Mouse (Mus musculus): ENCODE measurements at regions not wholly inside any gene's neighbourhood (a gene's known extent, or its start where the extent isn't known, plus 50 kb on each side); places are given as distances from the start of the nearest gene placed in this dataset.

- DNase-seq (ENCODE audit: low spot score in 2 of 2) = no peak
Observed at GRCm38 (mm10) chr12:86830247-86830585, 54.4 kb downstream of the Irf2bpl start.

GRCm38 (mm10) chr12:86829581-86830246, 54.9 kb downstream of the Irf2bpl start:
- DNase-seq (ENCODE audit: low spot score in 2 of 2) = no peak

GRCm38 (mm10) chr12:86827241-86827606, 57.4 kb downstream of the Irf2bpl start:
- DNase-seq (ENCODE audit: low spot score in 2 of 2) = no peak

GRCm38 (mm10) chr12:86826420-86827240, 58.0 kb downstream of the Irf2bpl start:
- DNase-seq (ENCODE audit: low spot score in 2 of 2) = no peak

GRCm38 (mm10) chr12:86825584-86826419, 58.8 kb downstream of the Irf2bpl start:
- no peak for DNase-seq (ENCODE audit: low spot score in 2 of 2)

- peak; percentile 75 to 78 for DNase-seq (ENCODE audit: low spot score in 2 of 2)
Observed at GRCm38 (mm10) chr12:86824860-86825583, 59.6 kb downstream of the Irf2bpl start.

- peak; percentile 89 to 92 for DNase-seq (ENCODE audit: low spot score in 2 of 2)
Observed at GRCm38 (mm10) chr12:86823855-86824589, 60.6 kb downstream of the Irf2bpl start.

- DNase-seq (ENCODE audit: low spot score in 2 of 2) = no peak
Observed at GRCm38 (mm10) chr12:86823488-86823854, 61.1 kb downstream of the Irf2bpl start.

- DNase-seq (ENCODE audit: low spot score in 2 of 2) = no peak
Observed at GRCm38 (mm10) chr12:86821183-86821582, 63.4 kb downstream of the Irf2bpl start.

- no peak for DNase-seq (ENCODE audit: low spot score in 2 of 2)
Observed at GRCm38 (mm10) chr12:86819568-86819967, 65.0 kb downstream of the Irf2bpl start.

- DNase-seq (ENCODE audit: low spot score in 2 of 2) = peak; percentile 78 to 87
Observed at GRCm38 (mm10) chr12:86819163-86819562, 65.4 kb downstream of the Irf2bpl start.

- DNase-seq (ENCODE audit: low spot score in 2 of 2) = no peak
Observed at GRCm38 (mm10) chr12:86818201-86818600, 66.4 kb downstream of the Irf2bpl start.

- DNase-seq (ENCODE audit: low spot score in 2 of 2) = no peak
Observed at GRCm38 (mm10) chr12:86816702-86817610, 67.6 kb downstream of the Irf2bpl start.

- DNase-seq (ENCODE audit: low spot score in 2 of 2) = no peak
Observed at GRCm38 (mm10) chr12:86816171-86816701, 68.4 kb downstream of the Irf2bpl start.

- DNase-seq (ENCODE audit: low spot score in 2 of 2) = no peak
Observed at GRCm38 (mm10) chr12:86814740-86815139, 69.9 kb downstream of the Irf2bpl start.

Measured in natural killer cell, adult 2 months (primary cell).